Mouse (Mus musculus): Measurements from ENCODE around the gene Akap13.

- TF ChIP-seq POLR2A (IDR thresholded peaks at IDR 0.05; ENCODE audit: borderline replicate concordance, control insufficient read depth, low read depth, low read length) = no peak
- TF ChIP-seq CTCF (IDR thresholded peaks at IDR 0.05; ENCODE audit: control insufficient read depth, insufficient read depth, low read length) = no peak
Observed at GRCm38 (mm10) chr7:75801621-75802358, 346.5 kb downstream of the Akap13 start.

Measured in bone marrow, adult 2 months (tissue).